Mouse (Mus musculus) stomach, embryonic 16.5 days (tissue): Measurements from ENCODE around the gene Gp2. TPM values are rescaled to one million over a fixed set of nuclear protein-coding genes. Genes with fewer than 3 reads are reported as not detected.

Source experiments
- ATAC-seq: fragments of 200-750 bp; cut with Nextera tagmentation; 2 replicates; pipeline ENCODE4 v1.8.0; 2017; ENCODE audit warnings: moderate number of reproducible peaks, moderate TSS enrichment; ENCODE audit not compliant: insufficient read depth, low FRiP score
- H3K27ac ChIP-seq: fragments of 300-500 bp; sonication (generic); 2 replicates; pipeline ENCODE4 v1.5.1; 2014; ENCODE audit warnings: low read length
- H3K27me3 ChIP-seq: fragments of 300-500 bp; sonication (generic); 2 replicates; pipeline ENCODE4 v1.6.1; 2014; ENCODE audit warnings: low read length, control low read depth, mixed read lengths; ENCODE audit not compliant: control insufficient read depth, insufficient read depth
- H3K36me3 ChIP-seq: fragments of 300-500 bp; sonication (generic); 2 replicates; pipeline ENCODE4 v1.6.1; 2014; ENCODE audit warnings: low read length; ENCODE audit not compliant: control insufficient read depth, insufficient read depth
- H3K4me1 ChIP-seq: fragments of 300-500 bp; sonication (generic); 2 replicates; pipeline ENCODE4 v1.6.1; 2014; ENCODE audit warnings: low read length, control low read depth, mixed read lengths; ENCODE audit not compliant: control insufficient read depth, insufficient read depth
- H3K4me2 ChIP-seq: fragments of 300-500 bp; sonication (generic); 2 replicates; pipeline ENCODE4 v1.6.1; 2014; ENCODE audit warnings: low read depth, low read length, mixed read lengths
- H3K4me3 ChIP-seq: fragments of 300-500 bp; sonication (generic); replicated peaks from 2 replicates; pipeline ENCODE4 v1.5.1; 2014; ENCODE audit warnings: mild to moderate bottlenecking, low read length
- H3K9ac ChIP-seq: fragments of 300-500 bp; sonication (generic); 2 replicates; pipeline ENCODE4 v1.6.1; 2014; ENCODE audit warnings: low read length
- H3K9me3 ChIP-seq: fragments of 300-500 bp; sonication (generic); replicated peaks from 2 replicates; pipeline ENCODE4 v1.6.1; 2016; ENCODE audit warnings: low read length, control low read depth; ENCODE audit not compliant: control insufficient read depth
- WGBS: fragments of 180-500 bp; shearing (Covaris S2); extraction: QIAGEN DNeasy Blood & Tissue Kit; methylation state at CpG from one replicate; pipeline ENCODE4 v1.1.7; 2014; 5-methylcytosine and 5-hydroxymethylcytosine counted together
- polyA plus RNA-seq: library from polyadenylated mRNA; unstranded; fragments of >200 nt; fragmentation: Nextera tagmentation; extraction: Ambion mirVana; gene quantifications from 2 replicates; pipeline ENCODE4 v1.2.1, GENCODE M21; 2015

Gene Gp2
- 1.1 and 1.2 TPM in 2 replicates for polyA plus RNA-seq

DNA sequence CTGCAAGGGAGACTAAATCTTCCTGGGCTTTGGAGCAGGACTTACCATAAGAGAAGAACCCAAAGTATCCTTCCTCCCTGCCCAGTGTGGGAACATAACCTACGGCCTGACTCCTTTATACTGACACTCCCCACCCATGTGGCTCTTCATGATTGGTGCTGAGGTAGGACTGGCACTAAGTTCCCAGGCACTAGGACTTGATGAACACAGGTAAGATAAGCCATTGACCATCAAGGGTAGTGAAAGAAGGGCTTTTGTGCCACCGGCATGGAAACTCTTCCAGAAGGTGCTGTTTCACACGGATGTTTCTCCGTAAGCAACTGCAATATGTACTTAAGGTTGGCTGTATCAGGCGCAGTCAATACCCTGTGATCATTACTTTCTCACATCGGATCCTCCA lies at the start of gene Gp2:
Gp2 (minus strand) TSS at position 101 of the 400 bp plus-strand sequence.
- Histone ChIP-seq H3K27ac (no peak within 1 kb of the TSS), H3K4me1 (no peaks in the 10 kb centered on the region), H3K36me3 (no peaks in the 10 kb centered on the region), H3K9ac (no peak within 1 kb of the TSS), H3K9me3 (no peaks in the 10 kb centered on the region), H3K4me3 (no peak within 1 kb of the TSS), H3K27me3 (no peaks in the 10 kb centered on the region), H3K4me2 (no peak within 1 kb of the TSS)
- 80% methylated on average over 6 of the region's 6 CpGs for WGBS
- ATAC-seq = no peak

DNA sequence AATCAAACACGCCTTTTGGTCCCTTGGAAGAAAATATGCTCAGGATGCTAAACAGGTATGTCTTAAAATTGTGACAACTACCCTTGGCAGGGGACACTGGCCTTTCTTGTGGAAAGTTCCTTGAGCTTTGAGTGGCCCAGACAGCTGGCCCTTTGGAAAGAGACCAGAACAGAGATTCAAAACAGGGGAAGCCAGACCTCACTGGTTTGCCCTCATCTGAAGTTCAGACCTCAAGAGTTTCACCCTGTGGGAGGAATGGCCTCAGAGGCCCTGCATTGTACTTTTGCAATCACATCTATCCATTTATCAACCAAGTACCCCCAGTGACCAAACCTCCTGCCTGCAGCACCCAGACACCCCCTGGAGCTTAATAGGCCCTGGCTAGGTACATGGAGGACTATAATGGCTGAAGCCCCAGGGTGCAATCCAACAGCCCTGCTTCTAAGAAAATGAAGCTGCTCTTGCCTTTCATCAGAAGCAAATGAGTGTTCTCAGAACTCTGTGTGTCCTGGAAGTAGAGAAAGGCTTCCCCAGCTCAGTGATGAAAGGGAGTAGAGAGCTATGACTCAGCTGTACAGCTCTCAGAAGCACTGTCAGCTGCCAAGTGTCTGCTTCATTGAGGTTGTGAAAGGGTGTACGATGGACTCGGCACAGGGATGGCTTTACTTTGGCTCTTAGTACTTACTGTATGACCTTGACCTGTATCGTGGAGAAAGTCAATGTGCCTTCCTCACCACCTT lies 31.1 kb upstream of the Gp2 start:
- no peaks in the 10 kb centered on the region for H3K27me3 ChIP-seq
- no peaks in the 10 kb centered on the region for H3K9me3 ChIP-seq
- no peaks in the 10 kb centered on the region for H3K4me1 ChIP-seq
- no peak for ATAC-seq
- no peak overlapping the region for H3K4me3 ChIP-seq
- no peak overlapping the region for H3K9ac ChIP-seq
- 81% methylated on average over 4 of the region's 4 CpGs for WGBS
- H3K4me2 ChIP-seq = no peak overlapping the region
- H3K27ac ChIP-seq = no peak overlapping the region
- no peaks in the 10 kb centered on the region for H3K36me3 ChIP-seq

DNA sequence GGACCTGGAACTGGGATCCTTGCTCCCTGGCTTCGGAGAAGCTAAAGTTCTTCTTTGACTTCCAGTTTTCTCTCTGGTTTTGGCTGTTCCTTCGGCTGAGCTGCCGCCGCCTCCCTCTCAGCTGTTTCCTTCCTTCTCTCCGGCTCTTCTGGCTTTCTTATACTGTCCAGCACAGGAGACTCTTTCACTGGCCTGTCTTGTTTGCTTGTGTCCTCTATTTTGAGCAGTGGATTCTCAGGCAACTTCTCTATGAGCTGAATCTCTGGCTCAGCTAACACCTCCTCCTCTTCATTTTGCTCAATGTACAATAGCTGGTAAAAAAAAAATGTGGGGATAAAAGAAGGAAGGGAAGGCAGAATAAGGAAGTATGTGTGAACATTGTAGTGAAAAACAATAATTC lies 27.6 kb upstream of the Gp2 start:
- Histone ChIP-seq H3K27me3 (no peaks in the 10 kb centered on the region), H3K36me3 (no peaks in the 10 kb centered on the region), H3K9me3 (no peaks in the 10 kb centered on the region), H3K4me1 (no peaks in the 10 kb centered on the region), H3K4me3 (no peak overlapping the region), H3K9ac (no peak overlapping the region), H3K27ac (no peak overlapping the region), H3K4me2 (no peak overlapping the region)
- ATAC-seq = no peak
- 87% methylated on average over 5 of the region's 5 CpGs for WGBS

DNA sequence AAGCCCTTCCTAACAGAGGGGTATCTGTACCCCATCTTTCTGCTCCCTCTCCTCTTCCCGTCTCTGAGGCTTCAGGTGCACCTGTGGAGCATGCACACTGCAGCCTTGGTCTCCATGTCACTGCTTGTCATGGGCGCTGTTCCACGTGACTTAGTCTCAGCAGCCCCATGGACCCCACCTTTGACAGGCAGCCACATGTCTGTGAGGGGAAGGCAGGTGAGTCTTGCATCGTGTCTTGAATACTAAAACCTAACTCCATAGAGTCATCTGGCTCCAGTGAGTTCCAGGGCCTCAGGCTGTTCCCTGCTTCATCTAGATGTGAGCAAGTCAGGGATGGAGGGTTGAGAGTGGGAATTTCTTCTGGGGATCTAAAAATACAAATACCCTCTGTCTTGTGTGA lies 25.1 kb upstream of the Gp2 start:
- no peaks in the 10 kb centered on the region for H3K9me3 ChIP-seq
- H3K4me3 ChIP-seq = no peak overlapping the region
- ATAC-seq = no peak
- no peaks in the 10 kb centered on the region for H3K36me3 ChIP-seq
- no peak overlapping the region for H3K9ac ChIP-seq
- H3K27ac ChIP-seq = no peak overlapping the region
- no peaks in the 10 kb centered on the region for H3K4me1 ChIP-seq
- no peaks in the 10 kb centered on the region for H3K27me3 ChIP-seq
- no peak overlapping the region for H3K4me2 ChIP-seq
- WGBS = 83% methylated on average over 4 of the region's 4 CpGs

DNA sequence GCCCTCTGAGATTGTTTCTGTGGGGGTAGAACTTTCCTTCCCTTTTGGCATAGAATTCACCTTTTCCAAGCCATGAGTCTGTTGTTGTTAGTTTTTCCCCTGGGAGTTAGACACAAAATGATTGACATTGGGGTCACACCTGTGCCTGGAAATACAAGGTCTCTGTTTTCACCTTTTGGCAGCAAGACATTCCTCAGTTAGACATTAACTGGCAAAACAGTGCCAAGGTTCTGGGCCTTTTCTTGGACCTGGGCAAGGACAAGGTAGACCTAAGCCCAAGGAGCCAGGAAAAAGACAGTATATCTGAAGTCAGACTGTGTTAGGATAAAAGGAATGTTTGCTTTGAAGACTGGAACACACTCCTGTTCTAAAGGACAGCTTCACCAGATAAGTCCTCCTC lies 20.2 kb upstream of the Gp2 start, which contains the start of gene Umod:
Umod (minus strand) TSS at position 27 of the 400 bp plus-strand sequence.
- H3K27ac ChIP-seq = no peak within 1 kb of the TSS
- H3K9ac ChIP-seq = no peak within 1 kb of the TSS
- no peaks in the 10 kb centered on the region for H3K27me3 ChIP-seq
- no peaks in the 10 kb centered on the region for H3K9me3 ChIP-seq
- H3K4me3 ChIP-seq = no peak within 1 kb of the TSS
- no peaks in the 10 kb centered on the region for H3K4me1 ChIP-seq
- no peaks in the 10 kb centered on the region for H3K36me3 ChIP-seq
- H3K4me2 ChIP-seq = no peak within 1 kb of the TSS
- no peak for ATAC-seq

DNA sequence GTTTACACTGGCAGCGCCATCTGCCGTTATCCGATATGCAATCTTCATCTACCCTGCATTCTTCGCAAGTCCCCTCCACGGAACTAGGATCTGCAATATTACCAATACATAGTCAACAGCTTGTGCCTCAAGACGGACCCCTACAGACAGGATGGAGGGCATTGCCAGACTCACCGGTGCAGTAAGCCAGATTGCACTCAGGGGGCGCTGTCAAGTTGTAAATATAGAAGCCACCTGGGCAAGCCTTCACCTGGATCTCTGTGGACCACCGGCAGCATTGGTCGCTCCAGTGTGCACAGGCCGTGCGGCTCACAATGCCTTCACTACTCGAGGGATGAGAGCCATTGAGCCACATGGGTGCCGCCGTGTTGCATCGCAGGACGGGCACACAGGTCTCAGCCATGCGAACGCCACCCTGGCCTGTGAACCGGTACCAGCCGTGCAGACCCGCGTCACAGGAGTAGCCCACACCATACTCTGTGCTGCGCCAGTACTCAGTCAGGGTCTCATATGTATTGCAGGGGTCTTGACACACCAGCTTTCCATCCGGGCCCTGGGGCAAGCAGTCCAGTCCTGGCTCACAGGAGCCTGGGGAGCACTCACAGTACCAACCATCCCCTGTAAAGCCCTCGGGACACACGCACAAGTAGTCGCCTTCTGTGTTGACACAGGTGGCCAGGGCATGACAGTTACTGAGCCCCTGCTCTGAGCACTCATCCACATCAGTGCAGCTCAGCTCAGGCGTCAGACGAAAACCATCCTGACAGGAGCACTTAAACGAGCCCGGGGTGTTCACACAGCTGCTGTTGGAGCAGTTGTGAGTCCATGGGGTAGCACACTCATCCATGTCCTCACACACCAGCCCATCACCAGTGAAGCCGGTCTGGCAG lies 17.7 kb upstream of the Gp2 start:
- ATAC-seq = 0 out of 2 replicates have a peak, but pooled peaks have one; percentile 37
- 71% methylated on average over 33 of the region's 33 CpGs for WGBS

DNA sequence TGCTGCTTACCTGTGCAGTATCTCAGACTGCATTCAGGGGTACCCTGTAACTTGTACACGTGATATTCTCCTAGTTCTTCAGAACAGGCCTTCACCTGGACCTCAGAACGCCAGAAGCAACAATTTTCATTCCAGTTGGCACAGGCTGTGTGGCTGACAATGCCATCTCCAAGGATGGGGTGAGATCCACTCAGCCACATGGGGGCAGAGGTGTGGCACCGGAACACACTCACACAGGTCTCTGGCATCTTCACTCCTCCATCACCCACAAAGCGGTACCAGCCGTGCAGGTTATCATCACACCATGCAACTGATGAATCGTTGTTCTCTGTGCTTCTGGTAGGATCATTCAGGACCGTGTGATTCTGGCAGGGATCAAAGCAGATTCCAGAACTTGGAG lies 4.9 kb downstream of the Gp2 start:
- no peak overlapping the region for H3K4me3 ChIP-seq
- H3K4me1 ChIP-seq = no peaks in the 10 kb centered on the region
- ATAC-seq = no peak
- 80% methylated on average over 7 of the region's 7 CpGs for WGBS
- H3K9me3 ChIP-seq = no peaks in the 10 kb centered on the region
- H3K27me3 ChIP-seq = no peaks in the 10 kb centered on the region
- H3K9ac ChIP-seq = no peak overlapping the region
- no peaks in the 10 kb centered on the region for H3K36me3 ChIP-seq
- no peak overlapping the region for H3K4me2 ChIP-seq
- no peak overlapping the region for H3K27ac ChIP-seq

More for the DNA sequence above, 17.7 kb upstream of the Gp2 start:
- H3K9ac ChIP-seq = no peak overlapping the region
- H3K27me3 ChIP-seq = no peaks in the 10 kb centered on the region
- H3K9me3 ChIP-seq = no peaks in the 10 kb centered on the region
- no peak overlapping the region for H3K27ac ChIP-seq
- no peak overlapping the region for H3K4me3 ChIP-seq
- no peak overlapping the region for H3K4me2 ChIP-seq
- no peaks in the 10 kb centered on the region for H3K4me1 ChIP-seq
- no peaks in the 10 kb centered on the region for H3K36me3 ChIP-seq

DNA sequence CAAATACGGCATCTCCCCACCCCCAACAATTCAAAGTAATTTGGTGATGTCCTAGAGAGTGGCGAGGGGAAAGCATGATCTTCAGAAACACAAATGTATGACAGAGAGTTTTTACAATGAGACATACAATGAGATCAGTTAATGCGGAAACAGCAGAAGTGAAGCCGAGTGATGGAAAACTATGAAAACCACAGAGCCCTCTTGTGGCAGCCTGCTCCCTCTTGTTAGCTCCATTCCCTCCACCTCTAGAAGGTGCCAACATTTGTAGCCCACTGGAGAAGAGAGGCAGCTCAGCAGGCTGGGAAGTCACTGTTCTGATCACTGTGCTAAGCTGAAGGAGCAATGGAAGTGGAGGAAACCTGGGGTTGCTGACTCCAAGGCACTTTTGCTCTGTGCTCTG lies 15.2 kb downstream of the Gp2 start:
- Histone ChIP-seq H3K27me3 (no peaks in the 10 kb centered on the region), H3K27ac (no peak overlapping the region), H3K9me3 (no peaks in the 10 kb centered on the region), H3K36me3 (no peaks in the 10 kb centered on the region), H3K9ac (no peak overlapping the region), H3K4me1 (no peaks in the 10 kb centered on the region), H3K4me3 (no peak overlapping the region), H3K4me2 (no peak overlapping the region)
- 58% methylated on average over 4 of the region's 4 CpGs for WGBS
- ATAC-seq = no peak

DNA sequence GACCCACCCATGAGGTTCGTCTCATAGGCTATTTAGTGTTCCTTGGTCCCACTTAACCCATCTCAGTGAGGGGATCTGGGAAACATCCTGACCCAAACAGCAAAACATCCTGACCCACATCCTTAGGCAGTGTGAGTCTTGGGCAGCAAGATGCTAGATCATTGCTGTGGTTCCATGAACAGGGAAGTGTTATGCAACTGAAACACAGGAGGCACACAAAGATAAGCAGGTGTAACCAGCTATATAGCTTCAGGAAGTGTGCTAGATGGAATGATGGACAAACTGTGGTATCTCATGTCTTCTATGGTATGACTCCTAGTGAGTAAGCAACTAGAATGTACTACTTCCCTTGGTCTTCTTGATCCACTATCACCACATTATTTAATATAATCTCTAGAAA lies 17.1 kb downstream of the Gp2 start:
- 65% methylated on average over 1 of the region's 1 CpGs for WGBS
- ATAC-seq = no peak
- Histone ChIP-seq H3K9me3 (no peaks in the 10 kb centered on the region), H3K4me3 (no peak overlapping the region), H3K27ac (no peak overlapping the region), H3K9ac (no peak overlapping the region), H3K4me1 (no peaks in the 10 kb centered on the region), H3K36me3 (no peaks in the 10 kb centered on the region), H3K27me3 (no peaks in the 10 kb centered on the region), H3K4me2 (no peak overlapping the region)
